Mouse (Mus musculus): ENCODE measurements around the gene Rag2. TPM values are rescaled to one million over a fixed set of nuclear protein-coding genes. Genes with fewer than 3 reads are reported as not detected.

Gene Rag2
- polyA plus RNA-seq, 1 experiment: not detected

- Histone ChIP-seq H3K4me1 (ENCODE audit: control insufficient read depth, insufficient read depth, low read length) (peaks cover 2% of the 10 kb centered on the region; the same call in 1 of the 2 replicates), H3K27ac (ENCODE audit: insufficient read depth, low read depth, low read length) (no peak overlapping the region), H3K4me3 (ENCODE audit: insufficient read depth, low read depth, low read length) (no peak overlapping the region)
- WGBS: 90% methylated on average over 4 of the region's 4 CpGs
- TF ChIP-seq CTCF (IDR thresholded peaks at IDR 0.05; ENCODE audit: insufficient read depth, low read depth, low read length) (no peak), POLR2A (IDR thresholded peaks at IDR 0.05; ENCODE audit: insufficient read depth, low read depth, low read length) (no peak)
These were observed 6.1 kb upstream of the Rag2 start for GRCm38 (mm10) chr2:101618373-101618772.

- Histone ChIP-seq H3K27ac (ENCODE audit: insufficient read depth, low read depth, low read length) (no peak overlapping the region), H3K4me1 (ENCODE audit: control insufficient read depth, insufficient read depth, low read length) (peaks cover 5% of the 10 kb centered on the region; the same call in 1 of the 2 replicates), H3K4me3 (ENCODE audit: insufficient read depth, low read depth, low read length) (no peak overlapping the region)
- WGBS: 75% methylated on average over 3 of the region's 3 CpGs
- no peak for TF ChIP-seq POLR2A (IDR thresholded peaks at IDR 0.05; ENCODE audit: insufficient read depth, low read depth, low read length)
- TF ChIP-seq CTCF (IDR thresholded peaks at IDR 0.05; ENCODE audit: insufficient read depth, low read depth, low read length): no peak
These were observed 3.6 kb upstream of the Rag2 start for GRCm38 (mm10) chr2:101620899-101621298.

- 78% methylated on average over 7 of the region's 7 CpGs for WGBS
- Histone ChIP-seq H3K4me1 (ENCODE audit: control insufficient read depth, insufficient read depth, low read length) (peaks cover 5% of the 10 kb centered on the region; the same call in 1 of the 2 replicates), H3K4me3 (ENCODE audit: insufficient read depth, low read depth, low read length) (no peak overlapping the region), H3K27ac (ENCODE audit: insufficient read depth, low read depth, low read length) (no peak overlapping the region)
- TF ChIP-seq POLR2A (IDR thresholded peaks at IDR 0.05; ENCODE audit: insufficient read depth, low read depth, low read length) (no peak), CTCF (IDR thresholded peaks at IDR 0.05; ENCODE audit: insufficient read depth, low read depth, low read length) (no peak)
These were observed 2.9 kb upstream of the Rag2 start for GRCm38 (mm10) chr2:101621611-101622010.

GRCm38 (mm10) chr2:101623042-101623441, 1.5 kb upstream of the Rag2 start:
- Histone ChIP-seq H3K4me1 (ENCODE audit: control insufficient read depth, insufficient read depth, low read length) (peaks cover 5% of the 10 kb centered on the region; the same call in 1 of the 2 replicates), H3K27ac (ENCODE audit: insufficient read depth, low read depth, low read length) (no peak overlapping the region), H3K4me3 (ENCODE audit: insufficient read depth, low read depth, low read length) (no peak overlapping the region)
- whole genome bisulfite sequencing: 75% methylated on average over 2 of the region's 2 CpGs
- TF ChIP-seq CTCF (IDR thresholded peaks at IDR 0.05; ENCODE audit: insufficient read depth, low read depth, low read length) (no peak), POLR2A (IDR thresholded peaks at IDR 0.05; ENCODE audit: insufficient read depth, low read depth, low read length) (no peak)

GRCm38 (mm10) chr2:101624011-101624410, 507 bp upstream of the Rag2 start:
- TF ChIP-seq CTCF (IDR thresholded peaks at IDR 0.05; ENCODE audit: insufficient read depth, low read depth, low read length) (no peak), POLR2A (IDR thresholded peaks at IDR 0.05; ENCODE audit: insufficient read depth, low read depth, low read length) (no peak)

GRCm38 (mm10) chr2:101627227-101627626, 2.7 kb downstream of the Rag2 start:
- H3K4me3 ChIP-seq (ENCODE audit: insufficient read depth, low read depth, low read length): no peak overlapping the region
- 0 out of 2 replicates have a peak, but pooled peaks cover 2% of the 10 kb centered on the region for H3K4me1 ChIP-seq (ENCODE audit: control insufficient read depth, insufficient read depth, low read length)
- TF ChIP-seq CTCF (IDR thresholded peaks at IDR 0.05; ENCODE audit: insufficient read depth, low read depth, low read length): no peak
- TF ChIP-seq POLR2A (IDR thresholded peaks at IDR 0.05; ENCODE audit: insufficient read depth, low read depth, low read length): no peak
- no peak overlapping the region for H3K27ac ChIP-seq (ENCODE audit: insufficient read depth, low read depth, low read length)

More at GRCm38 (mm10) chr2:101624011-101624410, 507 bp upstream of the Rag2 start:
- no peak overlapping the region for H3K4me3 ChIP-seq (ENCODE audit: insufficient read depth, low read depth, low read length)
- H3K4me1 ChIP-seq (ENCODE audit: control insufficient read depth, insufficient read depth, low read length): peaks cover 5% of the 10 kb centered on the region; the same call in 1 of the 2 replicates
- no peak overlapping the region for H3K27ac ChIP-seq (ENCODE audit: insufficient read depth, low read depth, low read length)
- 76% methylated on average over 2 of the region's 2 CpGs for WGBS

- WGBS: under 1% methylated on average over 31 of the region's 31 CpGs
- H3K27ac ChIP-seq (ENCODE audit: insufficient read depth, low read depth, low read length): peak overlapping the region; percentile 30
- H3K4me1 ChIP-seq (ENCODE audit: control insufficient read depth, insufficient read depth, low read length): 0 out of 2 replicates have a peak, but pooled peaks cover 2% of the 10 kb centered on the region
- H3K4me3 ChIP-seq (ENCODE audit: insufficient read depth, low read depth, low read length): peak overlapping the region; percentile 72
- no peak for TF ChIP-seq CTCF (IDR thresholded peaks at IDR 0.05; ENCODE audit: insufficient read depth, low read depth, low read length)
- no peak for TF ChIP-seq POLR2A (IDR thresholded peaks at IDR 0.05; ENCODE audit: insufficient read depth, low read depth, low read length)
These were observed 4.0 kb downstream of the Rag2 start for GRCm38 (mm10) chr2:101628297-101629236.

GRCm38 (mm10) chr2:101638979-101639839, 14.7 kb downstream of the Rag2 start:
- no peaks in the 10 kb centered on the region for H3K4me1 ChIP-seq (ENCODE audit: control insufficient read depth, insufficient read depth, low read length)
- no peak overlapping the region for H3K4me3 ChIP-seq (ENCODE audit: insufficient read depth, low read depth, low read length)
- TF ChIP-seq CTCF (IDR thresholded peaks at IDR 0.05; ENCODE audit: insufficient read depth, low read depth, low read length) (no peak), POLR2A (IDR thresholded peaks at IDR 0.05; ENCODE audit: insufficient read depth, low read depth, low read length) (no peak)
- H3K27ac ChIP-seq (ENCODE audit: insufficient read depth, low read depth, low read length): no peak overlapping the region
- WGBS: 42% methylated on average over 7 of the region's 7 CpGs
